In the genomic region with DNA sequence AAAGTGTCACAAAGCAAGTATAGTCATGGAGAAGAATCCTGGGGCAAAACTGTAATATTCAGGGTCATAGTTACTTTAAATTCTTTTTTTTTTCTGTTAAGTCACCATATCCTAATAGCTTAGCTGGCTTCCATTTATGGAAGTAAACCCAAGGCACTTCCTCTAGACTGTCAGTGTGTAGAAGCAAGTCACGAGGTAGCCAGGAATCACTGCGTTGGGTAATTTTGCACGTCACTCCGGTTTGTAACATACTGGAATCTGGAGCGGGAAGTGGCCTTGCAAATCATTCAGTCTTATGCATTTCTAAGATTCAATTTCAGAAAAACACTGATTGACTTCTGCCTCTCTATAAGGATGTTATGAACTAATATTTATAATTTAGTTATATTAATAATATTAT, we compare ENCODE assay signal across 20 mouse cellular contexts.
A peak's percentile ranks its signal among the peaks of the same experiment; 100 is the strongest.
DNase-seq lines count a peak whose midpoint lies in the region; ATAC-seq and TF ChIP-seq lines count a peak whose summit lies in the region.
"Had no signal": no experiment of that assay in that cellular context is flagged by ENCODE, and none has a peak within 500 bp of the region (broad histone marks: within the 10 kb centered on the region; RNA-seq: fewer than 3 reads in every experiment).

No protein-coding gene starts in this region.

- peak; percentile 17 for DNase-seq in heart, adult 8-10 months (ENCODE audit: low spot score)
- DNase-seq in lung, postnatal 0 days (ENCODE audit: low spot score): peak; percentile 61
- no peak for DNase-seq in lung, postnatal 10 days
- peak; percentile 42 for DNase-seq in splenic B cell, adult 2 months (ENCODE audit: low read depth, low spot score)
- DNase-seq in adipocyte (ENCODE audit: low spot score): no peak
- DNase-seq in left cerebral cortex, postnatal 14 days (ENCODE audit: low spot score in 2 of 2): no peak
- DNase-seq: cerebellum, adult 8-10 months; forebrain, postnatal 0 days; kidney, adult 9 months; kidney, postnatal 25 days; spleen, adult 18-20 months; thymus, adult 18-20 months; thymus, postnatal 4 days had no signal

- 88% methylated on average over 5 of the region's 5 CpGs for WGBS in heart, embryonic 12.5 days
- 85% methylated on average over 5 of the region's 5 CpGs for WGBS in lung, postnatal 0 days
- WGBS in macrophage (ENCODE audit: missing documents): 0% methylated on average over 5 of the region's 5 CpGs

- intact Hi-C loops in left cerebral cortex, postnatal 14 days (cut with DNase I): no loop called here

- peak; percentile 24; the same call in 1 of the 2 replicates for TF ChIP-seq EP300 in lung, postnatal 0 days (IDR thresholded peaks at IDR 0.05)

- H3K4me3 ChIP-seq in heart, embryonic 12.5 days: no peak overlapping the region
- no peak overlapping the region for H3K4me3 ChIP-seq in lung, postnatal 0 days (ENCODE audit: low read depth, low read length)
- H3K4me3 ChIP-seq in macrophage (ENCODE audit: inconsistent target): no peak overlapping the region
- H3K4me3 ChIP-seq: forebrain, embryonic 10.5 days; limb, embryonic 12.5 days; liver, embryonic 15.5 days; stomach, embryonic 15.5 days had no signal

- no peaks in the 10 kb centered on the region for H3K36me3 ChIP-seq in heart, embryonic 12.5 days
- H3K36me3 ChIP-seq in lung, postnatal 0 days (ENCODE audit: insufficient read depth, low read length): no peaks in the 10 kb centered on the region
- no peaks in the 10 kb centered on the region for H3K36me3 ChIP-seq in macrophage (ENCODE audit: inconsistent target)
- no peaks in the 10 kb centered on the region for H3K36me3 ChIP-seq in splenic B cell, adult 2 months (ENCODE audit: control insufficient read depth, insufficient read depth, low read length, poor library complexity, severe bottlenecking)
- H3K36me3 ChIP-seq: forebrain, embryonic 10.5 days; limb, embryonic 12.5 days; liver, embryonic 15.5 days; stomach, embryonic 15.5 days had no signal

- H3K27ac ChIP-seq in heart, embryonic 12.5 days (ENCODE audit: poor library complexity, severe bottlenecking): no peak overlapping the region
- no peak overlapping the region for H3K27ac ChIP-seq in lung, postnatal 0 days (ENCODE audit: low read length)
- peak overlapping the region; percentile 95 for H3K27ac ChIP-seq in macrophage
- H3K27ac ChIP-seq: forebrain, embryonic 10.5 days; limb, embryonic 12.5 days; liver, embryonic 15.5 days; stomach, embryonic 15.5 days had no signal

- no peak for ATAC-seq in heart, embryonic 12.5 days (ENCODE audit: insufficient number of reproducible peaks, low FRiP score)
- peak; percentile 41; the same call in 1 of the 2 replicates for ATAC-seq in lung, postnatal 0 days
- ATAC-seq: forebrain, postnatal 0 days had no signal

- no peak overlapping the region for H3K4me2 ChIP-seq in heart, embryonic 12.5 days
- H3K4me2 ChIP-seq in lung, postnatal 0 days (replicated peaks; ENCODE audit: low read depth, low read length): no peak overlapping the region
- H3K4me2 ChIP-seq: limb, embryonic 12.5 days; liver, embryonic 15.5 days; stomach, embryonic 15.5 days had no signal

- H3K27me3 ChIP-seq in heart, embryonic 12.5 days (replicated peaks): no peaks in the 10 kb centered on the region
- H3K27me3 ChIP-seq in lung, postnatal 0 days (replicated peaks; ENCODE audit: insufficient read depth, low read length): no peaks in the 10 kb centered on the region
- no peaks in the 10 kb centered on the region for H3K27me3 ChIP-seq in splenic B cell, adult 2 months (ENCODE audit: control insufficient read depth, insufficient read depth, low read length, poor library complexity, severe bottlenecking)
- H3K27me3 ChIP-seq: CH12.LX; limb, embryonic 12.5 days; liver, embryonic 15.5 days; stomach, embryonic 15.5 days had no signal

- no peak for TF ChIP-seq CTCF in lung, postnatal 0 days (IDR thresholded peaks at IDR 0.05)

- no peaks in the 10 kb centered on the region for H3K9me3 ChIP-seq in heart, embryonic 12.5 days (replicated peaks)
- H3K9me3 ChIP-seq in lung, postnatal 0 days (ENCODE audit: low read length): no peaks in the 10 kb centered on the region
- H3K9me3 ChIP-seq: forebrain, embryonic 10.5 days; limb, embryonic 12.5 days; liver, embryonic 15.5 days; stomach, embryonic 15.5 days had no signal

- H3K9ac ChIP-seq in heart, embryonic 12.5 days: no peak overlapping the region
- H3K9ac ChIP-seq in lung, postnatal 0 days (replicated peaks; ENCODE audit: low read depth): no peak overlapping the region
- H3K9ac ChIP-seq: forebrain, postnatal 0 days; limb, embryonic 12.5 days; liver, embryonic 15.5 days; stomach, embryonic 15.5 days had no signal

- peaks cover 25% of the 10 kb centered on the region for H3K4me1 ChIP-seq in heart, embryonic 12.5 days (replicated peaks)
- H3K4me1 ChIP-seq in lung, postnatal 0 days (ENCODE audit: insufficient read depth, low read depth, low read length): no peaks in the 10 kb centered on the region
- H3K4me1 ChIP-seq: stomach, embryonic 15.5 days had no signal

- no peaks in the 10 kb centered on the region; the same call in 1 of the 2 replicates for H3K79me2 ChIP-seq in macrophage (ENCODE audit: inconsistent target)

Comparison
In these comparisons a context has a peak if more than half of its experiments do, and no peak if none do; other contexts are left out.
1. DNase-seq: peak in heart, adult 8-10 months (single experiment), lung, postnatal 0 days (single experiment) and splenic B cell, adult 2 months (single experiment); none in lung, postnatal 10 days (single experiment), adipocyte (single experiment) and left cerebral cortex, postnatal 14 days (0 of 2).